Mouse (Mus musculus): ENCODE data around the gene Efna3. TPM values are rescaled to one million over a fixed set of nuclear protein-coding genes. Genes with fewer than 3 reads are reported as not detected.

The Efna3 gene
- polyA plus RNA-seq, 1 experiment from 2014 or later = 90.1 TPM

GRCm38 (mm10) chr3:89308089-89308488, 14.7 kb downstream of the Efna3 start:
- H3K9ac ChIP-seq = no peak overlapping the region
- 2% methylated on average over 9 of the region's 9 CpGs for WGBS
- 0 out of 2 replicates have a peak, but pooled peaks cover 6% of the 10 kb centered on the region for H3K36me3 ChIP-seq
- H3K4me1 ChIP-seq (replicated peaks) = no peaks in the 10 kb centered on the region
- 0 out of 2 replicates have a peak, but pooled peaks cover 3% of the 10 kb centered on the region for H3K27me3 ChIP-seq
- H3K9me3 ChIP-seq = no peaks in the 10 kb centered on the region
- no peak overlapping the region for H3K4me2 ChIP-seq
- ATAC-seq (ENCODE audit: low read depth) = peak; percentile 81
- H3K27ac ChIP-seq (replicated peaks) = no peak overlapping the region
- H3K4me3 ChIP-seq = no peak overlapping the region

GRCm38 (mm10) chr3:89305551-89306325, 17.0 kb downstream of the Efna3 start:
- Histone ChIP-seq H3K36me3 (no peaks in the 10 kb centered on the region), H3K27me3 (0 out of 2 replicates have a peak, but pooled peaks cover 3% of the 10 kb centered on the region), H3K4me1 (replicated peaks) (no peaks in the 10 kb centered on the region), H3K4me3 (no peak overlapping the region), H3K4me2 (no peak overlapping the region), H3K27ac (replicated peaks) (no peak overlapping the region), H3K9me3 (no peaks in the 10 kb centered on the region), H3K9ac (no peak overlapping the region)
- no peak for ATAC-seq (ENCODE audit: low read depth)
- WGBS = 61% methylated on average over 8 of the region's 8 CpGs

GRCm38 (mm10) chr3:89305105-89305504, 17.7 kb downstream of the Efna3 start:
- Histone ChIP-seq H3K4me1 (replicated peaks) (peaks cover 1% of the 10 kb centered on the region; the same call in 1 of the 2 replicates), H3K9ac (no peak overlapping the region), H3K9me3 (no peaks in the 10 kb centered on the region), H3K4me3 (no peak overlapping the region), H3K27me3 (peaks cover 8% of the 10 kb centered on the region), H3K4me2 (no peak overlapping the region), H3K27ac (replicated peaks) (no peak overlapping the region), H3K36me3 (no peaks in the 10 kb centered on the region)
- 64% methylated on average over 4 of the region's 4 CpGs for WGBS
- no peak for ATAC-seq (ENCODE audit: low read depth)

GRCm38 (mm10) chr3:89304440-89304839, 18.3 kb downstream of the Efna3 start:
- no peaks in the 10 kb centered on the region for H3K36me3 ChIP-seq
- H3K9ac ChIP-seq = no peak overlapping the region
- ATAC-seq (ENCODE audit: low read depth) = no peak
- 70% methylated on average over 6 of the region's 6 CpGs for WGBS
- H3K4me2 ChIP-seq = no peak overlapping the region
- H3K4me1 ChIP-seq (replicated peaks) = peaks cover 8% of the 10 kb centered on the region
- H3K27me3 ChIP-seq = peaks cover 9% of the 10 kb centered on the region
- H3K27ac ChIP-seq (replicated peaks) = no peak overlapping the region
- H3K4me3 ChIP-seq = no peak overlapping the region
- no peaks in the 10 kb centered on the region for H3K9me3 ChIP-seq

- no peak overlapping the region for H3K4me3 ChIP-seq
- 70% methylated on average over 2 of the region's 2 CpGs for WGBS
- no peak overlapping the region for H3K27ac ChIP-seq (replicated peaks)
- no peaks in the 10 kb centered on the region for H3K9me3 ChIP-seq
- H3K4me2 ChIP-seq = no peak overlapping the region
- peaks cover 20% of the 10 kb centered on the region for H3K27me3 ChIP-seq
- H3K4me1 ChIP-seq (replicated peaks) = peaks cover 10% of the 10 kb centered on the region
- ATAC-seq (ENCODE audit: low read depth) = no peak
- no peaks in the 10 kb centered on the region for H3K36me3 ChIP-seq
- H3K9ac ChIP-seq = no peak overlapping the region
Measured at GRCm38 (mm10) chr3:89300514-89300913, 22.3 kb downstream of the Efna3 start.

- H3K9ac ChIP-seq = no peak overlapping the region
- H3K27ac ChIP-seq (replicated peaks) = no peak overlapping the region
- peaks cover 20% of the 10 kb centered on the region for H3K27me3 ChIP-seq
- H3K4me2 ChIP-seq = peak overlapping the region; percentile 49
- no peak for ATAC-seq (ENCODE audit: low read depth)
- H3K4me1 ChIP-seq (replicated peaks) = peaks cover 10% of the 10 kb centered on the region
- no peaks in the 10 kb centered on the region for H3K9me3 ChIP-seq
- 72% methylated on average over 1 of the region's 1 CpGs for WGBS
- no peaks in the 10 kb centered on the region for H3K36me3 ChIP-seq
- peak overlapping the region; percentile 18; the same call in 1 of the 2 replicates for H3K4me3 ChIP-seq
Measured at GRCm38 (mm10) chr3:89300071-89300470, 22.7 kb downstream of the Efna3 start.

- Histone ChIP-seq H3K36me3 (no peaks in the 10 kb centered on the region), H3K27me3 (peaks cover 20% of the 10 kb centered on the region), H3K4me3 (peak overlapping the region; percentile 18), H3K27ac (replicated peaks) (no peak overlapping the region), H3K4me1 (replicated peaks) (peaks cover 10% of the 10 kb centered on the region), H3K9ac (0 out of 2 replicates have a peak overlapping the region, but pooled peaks have one; percentile 22), H3K9me3 (no peaks in the 10 kb centered on the region), H3K4me2 (peak overlapping the region; percentile 49)
- 3% methylated on average over 14 of the region's 14 CpGs for WGBS
- ATAC-seq (ENCODE audit: low read depth) = no peak
Measured at GRCm38 (mm10) chr3:89299499-89299898, 23.3 kb downstream of the Efna3 start.

GRCm38 (mm10) chr3:89298908-89299307, 23.9 kb downstream of the Efna3 start:
- Histone ChIP-seq H3K27ac (replicated peaks) (no peak overlapping the region), H3K36me3 (no peaks in the 10 kb centered on the region), H3K9me3 (no peaks in the 10 kb centered on the region), H3K9ac (no peak overlapping the region), H3K4me1 (replicated peaks) (peaks cover 10% of the 10 kb centered on the region), H3K4me3 (no peak overlapping the region), H3K4me2 (no peak overlapping the region), H3K27me3 (peaks cover 20% of the 10 kb centered on the region)
- WGBS = 77% methylated on average over 6 of the region's 6 CpGs
- no peak for ATAC-seq (ENCODE audit: low read depth)

GRCm38 (mm10) chr3:89296761-89297396, 25.9 kb downstream of the Efna3 start:
- 86% methylated on average over 11 of the region's 11 CpGs for WGBS
- H3K4me2 ChIP-seq = no peak overlapping the region
- H3K27ac ChIP-seq (replicated peaks) = no peak overlapping the region
- H3K4me1 ChIP-seq (replicated peaks) = peaks cover 10% of the 10 kb centered on the region
- no peak for ATAC-seq (ENCODE audit: low read depth)
- H3K36me3 ChIP-seq = no peaks in the 10 kb centered on the region
- H3K9ac ChIP-seq = no peak overlapping the region
- H3K27me3 ChIP-seq = peaks cover 17% of the 10 kb centered on the region
- H3K9me3 ChIP-seq = no peaks in the 10 kb centered on the region
- no peak overlapping the region for H3K4me3 ChIP-seq

- no peak for ATAC-seq (ENCODE audit: low read depth)
- Histone ChIP-seq H3K27me3 (peaks cover 17% of the 10 kb centered on the region), H3K4me3 (no peak overlapping the region), H3K9ac (no peak overlapping the region), H3K9me3 (no peaks in the 10 kb centered on the region), H3K4me2 (no peak overlapping the region), H3K4me1 (replicated peaks) (peaks cover 10% of the 10 kb centered on the region), H3K27ac (replicated peaks) (no peak overlapping the region), H3K36me3 (no peaks in the 10 kb centered on the region)
- WGBS = 79% methylated on average over 8 of the region's 8 CpGs
Measured at GRCm38 (mm10) chr3:89295685-89296230, 27.0 kb downstream of the Efna3 start.

- Histone ChIP-seq H3K4me1 (replicated peaks) (no peaks in the 10 kb centered on the region; the same call in 1 of the 2 replicates), H3K9me3 (no peaks in the 10 kb centered on the region), H3K36me3 (no peaks in the 10 kb centered on the region), H3K9ac (no peak overlapping the region), H3K4me3 (no peak overlapping the region), H3K27ac (replicated peaks) (no peak overlapping the region), H3K4me2 (no peak overlapping the region), H3K27me3 (peaks cover 10% of the 10 kb centered on the region)
- WGBS = 74% methylated on average over 5 of the region's 5 CpGs
- ATAC-seq (ENCODE audit: low read depth) = no peak
Measured at GRCm38 (mm10) chr3:89294195-89294594, 28.6 kb downstream of the Efna3 start.

- Histone ChIP-seq H3K36me3 (no peaks in the 10 kb centered on the region), H3K4me1 (replicated peaks) (no peaks in the 10 kb centered on the region), H3K4me2 (no peak overlapping the region), H3K9me3 (no peaks in the 10 kb centered on the region), H3K9ac (no peak overlapping the region), H3K27me3 (peaks cover 5% of the 10 kb centered on the region; the same call in 1 of the 2 replicates), H3K27ac (replicated peaks) (no peak overlapping the region), H3K4me3 (no peak overlapping the region)
- 93% methylated on average over 11 of the region's 11 CpGs for WGBS
- no peak for ATAC-seq (ENCODE audit: low read depth)
Measured at GRCm38 (mm10) chr3:89293247-89293918, 29.4 kb downstream of the Efna3 start.

All from neural tube, embryonic 13.5 days (tissue).